Mouse (Mus musculus) limb, embryonic 14.5 days (tissue): ENCODE measurements at regions not wholly inside any gene's neighbourhood (a gene's known extent, or its start where the extent isn't known, plus 50 kb on each side); places are given as distances from the start of the nearest gene placed in this dataset.

Experiments used
- ATAC-seq: fragments of 200-750 bp; cut with Nextera tagmentation; 2 replicates; pipeline ENCODE4 v1.8.0; 2017; ENCODE audit warnings: low read depth, moderate number of reproducible peaks, moderate TSS enrichment; ENCODE audit not compliant: low FRiP score
- DNase-seq: peaks from one replicate; pipeline ENCODE4 v3.0.0-alpha.2; 2015; ENCODE audit warnings: low spot score
- H3K27ac ChIP-seq: fragments of 300-500 bp; sonication (generic); replicated peaks from 2 replicates; pipeline ENCODE4 v1.5.1; 2014; ENCODE audit warnings: low read depth, mild to moderate bottlenecking, low read length, moderate library complexity, mixed read lengths
- H3K27me3 ChIP-seq: fragments of 300-500 bp; sonication (generic); 2 replicates; pipeline ENCODE4 v1.6.1; 2014; ENCODE audit warnings: low read length, mixed read lengths; ENCODE audit not compliant: control insufficient read depth, insufficient read depth
- H3K36me3 ChIP-seq: fragments of 300-500 bp; sonication (generic); 2 replicates; pipeline ENCODE4 v1.6.1; 2014; ENCODE audit warnings: mild to moderate bottlenecking, low read length, moderate library complexity, mixed read lengths; ENCODE audit not compliant: control insufficient read depth, insufficient read depth
- H3K4me1 ChIP-seq: fragments of 300-500 bp; sonication (generic); 2 replicates; pipeline ENCODE4 v1.6.1; 2014; ENCODE audit warnings: antibody characterized with exemption, low read length, mixed read lengths; ENCODE audit not compliant: control insufficient read depth, insufficient read depth
- H3K4me2 ChIP-seq: fragments of 300-500 bp; sonication (generic); replicated peaks from 2 replicates; pipeline ENCODE4 v1.6.1; 2014; ENCODE audit warnings: low read depth, mild to moderate bottlenecking, low read length, moderate library complexity; ENCODE audit not compliant: severe bottlenecking
- H3K4me3 ChIP-seq: fragments of 300-500 bp; sonication (generic); replicated peaks from 2 replicates; pipeline ENCODE4 v1.5.1; 2014; ENCODE audit warnings: low read length
- H3K9ac ChIP-seq: fragments of 300-500 bp; sonication (generic); 2 replicates; pipeline ENCODE4 v1.6.1; 2014; ENCODE audit warnings: mild to moderate bottlenecking, low read depth, low read length, moderate library complexity; ENCODE audit not compliant: severe bottlenecking
- H3K9me3 ChIP-seq: fragments of 300-500 bp; sonication (generic); 2 replicates; pipeline ENCODE4 v1.6.1; 2016; ENCODE audit warnings: low read length; ENCODE audit not compliant: control insufficient read depth
- POLR2A ChIP-seq: fragments of 200-500 bp; IDR thresholded peaks from 2 replicates; pipeline ENCODE4 v1.8.0; 2012; ENCODE audit warnings: inconsistent platforms, mild to moderate bottlenecking, moderate library complexity, borderline replicate concordance; ENCODE audit not compliant: insufficient read depth, insufficient read length; ENCODE audit errors: extremely low read depth
- WGBS: fragments of 180-500 bp; shearing (Covaris S2); extraction: QIAGEN DNeasy Blood & Tissue Kit; methylation state at CpG from one replicate; pipeline ENCODE4 v1.1.7; 2014; 5-methylcytosine and 5-hydroxymethylcytosine counted together

- ATAC-seq (no peak), DNase-seq (no peak)
- Histone ChIP-seq H3K36me3 (no peaks in the 10 kb centered on the region), H3K9me3 (no peaks in the 10 kb centered on the region), H3K4me1 (no peaks in the 10 kb centered on the region), H3K27me3 (no peaks in the 10 kb centered on the region), H3K9ac (no peak overlapping the region), H3K4me3 (no peak overlapping the region), H3K4me2 (no peak overlapping the region), H3K27ac (no peak overlapping the region)
- TF ChIP-seq POLR2A = no peak
- 88% methylated on average over 2 of the region's 2 CpGs for WGBS
Measured at GRCm38 (mm10) chr5:75803012-75803411, 175.2 kb downstream of the Kdr start.

DNA sequence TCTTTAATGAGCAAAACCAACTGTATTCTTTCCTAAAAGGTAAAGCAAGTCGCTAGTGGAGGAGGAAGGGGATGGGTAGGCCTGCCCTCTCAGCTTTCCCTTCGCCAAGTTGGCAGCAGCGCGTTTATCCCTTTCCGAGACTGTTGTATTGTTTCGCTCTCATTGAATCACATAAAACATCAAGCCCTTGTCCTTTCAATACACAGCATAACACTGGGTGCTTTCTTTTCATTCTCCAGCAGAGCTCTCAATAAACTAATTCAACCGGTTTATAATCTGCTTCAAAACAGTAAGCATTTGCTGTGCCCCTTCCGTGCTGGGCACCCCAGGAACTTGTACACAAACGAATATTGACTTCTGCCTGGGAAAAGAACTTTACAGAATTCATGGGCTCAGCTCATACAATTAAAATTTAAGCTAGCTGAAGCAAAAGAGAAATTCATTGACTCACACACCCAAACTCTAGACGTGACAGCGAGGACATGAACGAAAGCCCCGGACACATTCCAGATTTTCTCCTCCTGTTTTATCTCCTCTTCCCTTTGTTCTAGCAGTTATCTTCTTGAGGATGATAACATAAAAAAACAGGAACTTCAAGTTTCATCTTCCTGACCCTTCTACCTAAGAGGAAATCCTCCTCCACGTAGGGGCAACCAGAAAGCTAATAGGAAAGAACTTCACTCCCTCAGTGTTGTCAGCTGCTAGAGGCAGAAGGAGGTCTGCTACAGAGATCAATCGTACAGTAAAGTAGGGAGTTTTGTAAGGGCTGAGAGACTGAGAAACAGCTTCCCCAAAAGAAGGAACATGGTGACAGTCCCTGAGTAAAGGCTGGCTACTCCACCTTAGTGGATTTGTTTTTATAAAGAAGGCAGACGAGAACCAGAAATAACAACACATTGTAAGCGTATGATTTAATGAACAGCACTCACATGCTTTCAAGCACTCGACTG, 177.9 kb downstream of the Kdr start:
- H3K9me3 ChIP-seq = no peaks in the 10 kb centered on the region
- TF ChIP-seq POLR2A = no peak
- no peaks in the 10 kb centered on the region for H3K36me3 ChIP-seq
- H3K4me1 ChIP-seq = no peaks in the 10 kb centered on the region
- H3K9ac ChIP-seq = no peak overlapping the region
- DNase-seq (no peak), ATAC-seq (no peak)
- H3K4me3 ChIP-seq = no peak overlapping the region
- no peak overlapping the region for H3K27ac ChIP-seq
- 72% methylated on average over 18 of the region's 18 CpGs for WGBS
- H3K27me3 ChIP-seq = no peaks in the 10 kb centered on the region
- H3K4me2 ChIP-seq = no peak overlapping the region

- 77% methylated on average over 4 of the region's 4 CpGs for WGBS
- Histone ChIP-seq H3K27me3 (no peaks in the 10 kb centered on the region), H3K9me3 (no peaks in the 10 kb centered on the region), H3K9ac (no peak overlapping the region), H3K36me3 (no peaks in the 10 kb centered on the region), H3K4me1 (no peaks in the 10 kb centered on the region), H3K27ac (no peak overlapping the region), H3K4me2 (no peak overlapping the region), H3K4me3 (no peak overlapping the region)
- no peak for ATAC-seq
- no peak for DNase-seq
- TF ChIP-seq POLR2A = no peak
Measured at GRCm38 (mm10) chr5:75799627-75800026, 178.6 kb downstream of the Kdr start.

DNA sequence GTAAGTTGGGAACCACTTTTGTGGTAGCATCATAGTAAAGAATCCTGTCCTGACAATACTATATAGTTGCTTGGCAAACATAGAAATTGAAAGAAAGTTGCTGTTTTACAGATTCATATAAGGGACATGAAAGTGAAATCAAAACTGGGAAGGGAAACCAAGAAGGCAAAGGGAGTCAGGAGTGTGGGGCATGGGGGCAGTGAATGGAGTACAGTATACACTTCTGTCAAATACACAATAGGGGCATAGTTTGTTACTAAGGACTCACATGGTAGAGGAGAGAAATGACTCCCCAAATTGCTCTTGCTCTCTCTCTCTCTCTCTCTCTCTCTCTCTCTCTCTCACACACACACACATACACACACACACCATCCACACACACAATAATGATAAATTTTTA, 185.1 kb downstream of the Kdr start:
- no peak overlapping the region for H3K9ac ChIP-seq
- TF ChIP-seq POLR2A = no peak
- no peak overlapping the region for H3K4me2 ChIP-seq
- DNase-seq (no peak), ATAC-seq (no peak)
- no peak overlapping the region for H3K27ac ChIP-seq
- no peaks in the 10 kb centered on the region for H3K36me3 ChIP-seq
- no peaks in the 10 kb centered on the region for H3K4me1 ChIP-seq
- H3K9me3 ChIP-seq = no peaks in the 10 kb centered on the region
- no peaks in the 10 kb centered on the region for H3K27me3 ChIP-seq
- H3K4me3 ChIP-seq = no peak overlapping the region

DNA sequence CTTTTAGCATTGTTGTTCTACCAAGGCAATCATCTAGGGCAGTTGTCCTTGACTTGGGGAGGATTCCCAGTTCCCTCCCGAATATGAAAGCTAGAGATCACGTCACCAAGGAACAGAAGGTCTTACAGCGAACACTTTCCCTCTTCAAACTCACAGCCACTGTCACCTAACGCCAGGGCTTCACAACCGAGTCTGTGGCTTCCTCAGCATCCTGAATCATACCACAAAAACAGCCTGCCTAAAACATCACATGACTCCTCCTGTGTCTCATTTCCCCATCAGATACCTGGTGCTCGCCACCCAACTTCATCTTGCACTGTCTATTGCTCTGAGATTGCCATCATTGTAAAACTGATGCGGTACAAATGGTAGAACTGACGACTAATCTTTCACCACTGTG, 186.5 kb downstream of the Kdr start:
- no peak overlapping the region for H3K9ac ChIP-seq
- no peak overlapping the region for H3K27ac ChIP-seq
- no peak for TF ChIP-seq POLR2A
- no peak overlapping the region for H3K4me2 ChIP-seq
- no peaks in the 10 kb centered on the region for H3K36me3 ChIP-seq
- no peak for ATAC-seq
- no peaks in the 10 kb centered on the region for H3K27me3 ChIP-seq
- H3K9me3 ChIP-seq = no peaks in the 10 kb centered on the region
- DNase-seq = no peak
- H3K4me1 ChIP-seq = no peaks in the 10 kb centered on the region
- WGBS = 85% methylated on average over 8 of the region's 8 CpGs
- no peak overlapping the region for H3K4me3 ChIP-seq
